ENCODE assay signal across 7 mouse cellular contexts in the genomic region with DNA sequence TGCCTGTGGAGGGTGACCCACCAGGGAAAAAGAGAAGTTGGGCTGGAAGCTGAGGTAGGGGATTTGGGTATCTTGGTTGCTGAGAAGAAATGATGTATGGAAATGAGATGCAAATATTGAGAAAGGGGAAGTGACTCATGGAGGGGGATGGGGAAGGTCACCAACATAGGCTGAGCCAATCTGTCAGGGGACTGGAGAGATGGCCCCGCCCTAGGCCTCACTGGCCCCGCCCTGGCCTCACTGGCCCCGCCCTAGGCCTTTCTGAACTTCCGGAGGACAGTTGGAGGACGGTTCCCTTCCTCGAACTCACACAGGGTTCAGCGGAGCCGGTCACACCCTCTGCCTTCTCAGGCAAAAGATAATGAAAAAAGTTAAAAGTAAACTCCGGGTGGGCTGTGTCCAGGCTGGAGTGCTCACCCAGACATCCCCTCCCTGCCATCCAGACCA. TPM values are rescaled to one million over a fixed set of nuclear protein-coding genes. Genes with fewer than 3 reads are reported as not detected.
DNase-seq lines count a peak whose midpoint lies in the region; ATAC-seq and TF ChIP-seq lines count a peak whose summit lies in the region.

No protein-coding gene starts in this region.

- H3K27me3 ChIP-seq in neural tube, embryonic 15.5 days (replicated peaks) = peaks cover 5% of the 10 kb centered on the region; the same call in 1 of the 2 replicates
- peaks cover 15% of the 10 kb centered on the region for H3K27me3 ChIP-seq in heart, embryonic 15.5 days
- no peaks in the 10 kb centered on the region for H3K27me3 ChIP-seq in stomach, embryonic 16.5 days (ENCODE audit: control insufficient read depth, insufficient read depth, low read length)

- peak; percentile 41 for DNase-seq in neural tube, embryonic 10.5 days (ENCODE audit: extremely low spot score, low spot score)
- DNase-seq in brain, embryonic 14.5 days (ENCODE audit: low read depth) = peak; percentile 21
- DNase-seq in lung, postnatal 10 days = peak; percentile 74
- no peak for DNase-seq in urinary bladder, postnatal 36 days (ENCODE audit: low spot score in 2 of 2)

- H3K27ac ChIP-seq in neural tube, embryonic 15.5 days (replicated peaks) = no peak overlapping the region
- no peak overlapping the region for H3K27ac ChIP-seq in heart, embryonic 15.5 days
- no peak overlapping the region for H3K27ac ChIP-seq in stomach, embryonic 16.5 days (ENCODE audit: low read length)

- no peak for TF ChIP-seq CTCF in brain, embryonic 14.5 days (IDR thresholded peaks at IDR 0.05; ENCODE audit: borderline replicate concordance, extremely low read depth, insufficient read depth, insufficient read length)

- H3K9me3 ChIP-seq in neural tube, embryonic 15.5 days (replicated peaks) = no peaks in the 10 kb centered on the region
- H3K9me3 ChIP-seq in heart, embryonic 15.5 days (replicated peaks) = no peaks in the 10 kb centered on the region
- no peaks in the 10 kb centered on the region for H3K9me3 ChIP-seq in stomach, embryonic 16.5 days (replicated peaks; ENCODE audit: control insufficient read depth, low read length)

- TF ChIP-seq POLR2A in brain, embryonic 14.5 days (IDR thresholded peaks at IDR 0.05; ENCODE audit: borderline replicate concordance, extremely low read depth, insufficient read depth, insufficient read length, poor library complexity, severe bottlenecking) = no peak

- H3K4me2 ChIP-seq in neural tube, embryonic 15.5 days = no peak overlapping the region
- no peak overlapping the region for H3K4me2 ChIP-seq in heart, embryonic 15.5 days
- no peak overlapping the region for H3K4me2 ChIP-seq in stomach, embryonic 16.5 days (ENCODE audit: low read depth, low read length)

- ATAC-seq in neural tube, embryonic 15.5 days (ENCODE audit: low FRiP score) = no peak
- peak; percentile 47; the same call in 1 of the 2 replicates for ATAC-seq in heart, embryonic 15.5 days (replicated peaks; ENCODE audit: insufficient number of reproducible peaks, insufficient read depth, low FRiP score, low read depth)
- ATAC-seq in stomach, embryonic 16.5 days (ENCODE audit: insufficient read depth, low FRiP score) = peak; percentile 58; the same call in 1 of the 2 replicates

- H3K4me3 ChIP-seq in neural tube, embryonic 15.5 days (replicated peaks) = no peak overlapping the region
- no peak overlapping the region for H3K4me3 ChIP-seq in heart, embryonic 15.5 days
- 0 out of 2 replicates have a peak overlapping the region, but pooled peaks have one; percentile 8 for H3K4me3 ChIP-seq in stomach, embryonic 16.5 days (replicated peaks; ENCODE audit: low read length)

- no peaks in the 10 kb centered on the region for H3K4me1 ChIP-seq in neural tube, embryonic 15.5 days
- no peaks in the 10 kb centered on the region; the same call in 1 of the 2 replicates for H3K4me1 ChIP-seq in heart, embryonic 15.5 days (replicated peaks)
- peaks cover 12% of the 10 kb centered on the region; the same call in 1 of the 2 replicates for H3K4me1 ChIP-seq in stomach, embryonic 16.5 days (ENCODE audit: control insufficient read depth, insufficient read depth, low read length)

- WGBS in neural tube, embryonic 15.5 days = 31% methylated on average over 9 of the region's 9 CpGs
- 30% methylated on average over 9 of the region's 9 CpGs for WGBS in heart, embryonic 15.5 days
- 28% methylated on average over 9 of the region's 9 CpGs for WGBS in stomach, embryonic 16.5 days

- no peak overlapping the region for H3K9ac ChIP-seq in neural tube, embryonic 15.5 days (replicated peaks)
- no peak overlapping the region for H3K9ac ChIP-seq in heart, embryonic 15.5 days
- H3K9ac ChIP-seq in stomach, embryonic 16.5 days (ENCODE audit: low read length) = no peak overlapping the region

- H3K36me3 ChIP-seq in neural tube, embryonic 15.5 days = no peaks in the 10 kb centered on the region
- no peaks in the 10 kb centered on the region for H3K36me3 ChIP-seq in heart, embryonic 15.5 days
- no peaks in the 10 kb centered on the region for H3K36me3 ChIP-seq in stomach, embryonic 16.5 days (ENCODE audit: control insufficient read depth, insufficient read depth, low read length)

RNA-seq across cellular contexts. Expression of gene Lrrc25, which starts 3.0 kb away (rescaled TPM):
- 1.5 and 2.6 TPM in 2 replicates for polyA plus RNA-seq in neural tube, embryonic 15.5 days (2015; fragmentation: Nextera tagmentation; extraction: Ambion mirVana)
- 1.4 TPM in 2 replicates for polyA plus RNA-seq in brain, embryonic 14.5 days (2012; rRNA removed)
- 1.4 and 3.4 TPM in 2 replicates for polyA plus RNA-seq in heart, embryonic 15.5 days (2015; fragmentation: Nextera tagmentation; extraction: Ambion mirVana)
- polyA plus RNA-seq in stomach, embryonic 16.5 days (2015; fragmentation: Nextera tagmentation; extraction: Ambion mirVana) = 2.9 and 3.0 TPM in 2 replicates

RNA-seq across cellular contexts. Expression of gene Ssbp4, which starts 10.2 kb away (rescaled TPM):
- polyA plus RNA-seq in neural tube, embryonic 15.5 days (2015; fragmentation: Nextera tagmentation; extraction: Ambion mirVana) = 170 and 175 TPM in 2 replicates
- 202 and 236 TPM in 2 replicates for polyA plus RNA-seq in brain, embryonic 14.5 days (2012; rRNA removed)
- polyA plus RNA-seq in heart, embryonic 15.5 days (2015; fragmentation: Nextera tagmentation; extraction: Ambion mirVana) = 62.1 and 82.6 TPM in 2 replicates
- polyA plus RNA-seq in stomach, embryonic 16.5 days (2015; fragmentation: Nextera tagmentation; extraction: Ambion mirVana) = 65.2 and 68.3 TPM in 2 replicates

RNA-seq across cellular contexts. Expression of gene Gdf15, which starts 13.3 kb away (rescaled TPM):
- 0.22 TPM in 2 replicates for polyA plus RNA-seq in neural tube, embryonic 15.5 days (2015; fragmentation: Nextera tagmentation; extraction: Ambion mirVana)
- 0.23 and 0.26 TPM in 2 replicates for polyA plus RNA-seq in brain, embryonic 14.5 days (2012; rRNA removed)
- polyA plus RNA-seq in heart, embryonic 15.5 days (2015; fragmentation: Nextera tagmentation; extraction: Ambion mirVana) = 0.89 and 1.3 TPM in 2 replicates
- polyA plus RNA-seq in stomach, embryonic 16.5 days (2015; fragmentation: Nextera tagmentation; extraction: Ambion mirVana) = 0.57 and 0.60 TPM in 2 replicates

RNA-seq across cellular contexts. Expression of gene Isyna1, which starts 24.7 kb away (rescaled TPM):
- polyA plus RNA-seq in neural tube, embryonic 15.5 days (2015; fragmentation: Nextera tagmentation; extraction: Ambion mirVana) = 137 and 142 TPM in 2 replicates
- polyA plus RNA-seq in brain, embryonic 14.5 days (2012; rRNA removed) = 165 and 231 TPM in 2 replicates
- 92.9 and 121 TPM in 2 replicates for polyA plus RNA-seq in heart, embryonic 15.5 days (2015; fragmentation: Nextera tagmentation; extraction: Ambion mirVana)
- polyA plus RNA-seq in stomach, embryonic 16.5 days (2015; fragmentation: Nextera tagmentation; extraction: Ambion mirVana) = 104 and 111 TPM in 2 replicates

RNA-seq across cellular contexts. Expression of gene Pgpep1, which starts 41.3 kb away (rescaled TPM):
- polyA plus RNA-seq in neural tube, embryonic 15.5 days (2015; fragmentation: Nextera tagmentation; extraction: Ambion mirVana) = 78.6 TPM in 2 replicates
- 80.8 and 83.7 TPM in 2 replicates for polyA plus RNA-seq in brain, embryonic 14.5 days (2012; rRNA removed)
- polyA plus RNA-seq in heart, embryonic 15.5 days (2015; fragmentation: Nextera tagmentation; extraction: Ambion mirVana) = 32.2 and 36.3 TPM in 2 replicates
- polyA plus RNA-seq in stomach, embryonic 16.5 days (2015; fragmentation: Nextera tagmentation; extraction: Ambion mirVana) = 47.4 and 57.5 TPM in 2 replicates

Comparison
In these comparisons a context has a peak if more than half of its experiments do, and no peak if none do; other contexts are left out.
1. DNase-seq: peak in neural tube, embryonic 10.5 days (single experiment), brain, embryonic 14.5 days (single experiment) and lung, postnatal 10 days (single experiment); none in urinary bladder, postnatal 36 days (0 of 2).